ENCODE assay signal across 17 mouse cellular contexts in genomic region chr1:74277041-74277440, GRCm38 (mm10). TPM values are rescaled to one million over a fixed set of nuclear protein-coding genes. Genes with fewer than 3 reads are reported as not detected.
"Had no signal": no experiment of that assay in that cellular context is flagged by ENCODE, and none has a peak within 500 bp of the region (broad histone marks: within the 10 kb centered on the region; RNA-seq: fewer than 3 reads in every experiment).

No protein-coding gene starts in this region.

- H3K27me3 ChIP-seq: limb, embryonic 13.5 days; midbrain, embryonic 12.5 days; neural tube, embryonic 13.5 days had no signal

- H3K4me3 ChIP-seq: limb, embryonic 13.5 days; liver, embryonic 12.5 days; midbrain, embryonic 12.5 days; neural tube, embryonic 13.5 days had no signal

- H3K9me3 ChIP-seq: limb, embryonic 13.5 days; liver, embryonic 12.5 days; midbrain, embryonic 12.5 days; neural tube, embryonic 13.5 days had no signal

- DNase-seq: kidney, adult 8-10 months; left cerebral cortex, postnatal 4 days; lung, embryonic 14.5 days; lung, postnatal 10 days; lung, postnatal 4 days; retina, postnatal 1 day; right cerebral cortex, postnatal 25 days; thymus, postnatal 36 days had no signal

- H3K4me2 ChIP-seq: limb, embryonic 13.5 days; liver, embryonic 12.5 days; lung, embryonic 14.5 days; midbrain, embryonic 12.5 days; neural tube, embryonic 13.5 days had no signal

- H3K4me1 ChIP-seq: midbrain, embryonic 12.5 days; neural tube, embryonic 13.5 days had no signal

- H3K9ac ChIP-seq: limb, embryonic 13.5 days; liver, embryonic 12.5 days; lung, embryonic 14.5 days; midbrain, embryonic 12.5 days; neural tube, embryonic 13.5 days had no signal

- ATAC-seq: liver, embryonic 12.5 days; midbrain, embryonic 16.5 days had no signal

- H3K27ac ChIP-seq: limb, embryonic 13.5 days; liver, embryonic 12.5 days; midbrain, embryonic 12.5 days; neural tube, embryonic 13.5 days had no signal

RNA-seq across cellular contexts. Expression of gene Gpbar1, which starts 1.3 kb away (rescaled TPM):
- total RNA-seq: layer of hippocampus, adult 8-10 months; layer of hippocampus, postnatal 14 days; left cerebral cortex, adult 18-20 months; left cerebral cortex, postnatal 10 days; left cerebral cortex, postnatal 4 days had no signal
- polyA plus RNA-seq: midbrain, embryonic 12.5 days; neural tube, embryonic 13.5 days had no signal
